Mouse (Mus musculus) cerebellum, adult 2 months (tissue): ENCODE measurements around the gene Gas2l2. TPM values are rescaled to one million over a fixed set of nuclear protein-coding genes. Genes with fewer than 3 reads are reported as not detected.

Experiments
- DNase-seq, 2 experiments: peaks; one replicate each; pipeline ENCODE4 v3.0.0; 2021
- H3K27ac ChIP-seq: fragments of 200-500 bp; 2 replicates; pipeline ENCODE4 v1.5.1; 2012; ENCODE audit warnings: low read length, control low read depth, inconsistent platforms; ENCODE audit not compliant: insufficient read depth
- H3K27me3 ChIP-seq: fragments of 200-500 bp; 2 replicates; pipeline ENCODE4 v1.6.1; 2012; ENCODE audit warnings: inconsistent platforms, mild to moderate bottlenecking, low read length, moderate library complexity; ENCODE audit not compliant: control insufficient read depth, insufficient read depth
- H3K4me1 ChIP-seq: fragments of 200-500 bp; 2 replicates; pipeline ENCODE4 v1.6.1; 2011; ENCODE audit warnings: low read length; ENCODE audit not compliant: control insufficient read depth, insufficient read depth
- H3K4me3 ChIP-seq: fragments of 200-500 bp; replicated peaks from 2 replicates; pipeline ENCODE3; 2011; ENCODE audit warnings: mild to moderate bottlenecking, low read depth, low read length, control low read depth; ENCODE audit not compliant: insufficient read depth
- CTCF ChIP-seq: fragments of 200-500 bp; IDR thresholded peaks from 2 replicates; pipeline ENCODE4 v1.5.1; 2011; ENCODE audit warnings: low read depth, mild to moderate bottlenecking, control low read depth, low read length, moderate library complexity, borderline replicate concordance; ENCODE audit not compliant: insufficient read depth
- POLR2A ChIP-seq: fragments of 200-500 bp; IDR thresholded peaks from 2 replicates; pipeline ENCODE4 v1.6.1; 2011; ENCODE audit warnings: low read length, control low read depth, borderline replicate concordance; ENCODE audit not compliant: insufficient read depth
- WGBS: fragments of 180-500 bp; shearing (Covaris S2); methylation state at CpG from one replicate; pipeline ENCODE4 v1.1.7; 2018; 5-methylcytosine and 5-hydroxymethylcytosine counted together
- polyA plus RNA-seq: library from polyadenylated mRNA; depleted of rRNA; stranded (reverse); fragments of >200 nt; gene quantifications from 2 replicates; pipeline ENCODE4 v1.2.3, GENCODE M21; 2012

The Gas2l2 gene
- polyA plus RNA-seq, 1 experiment = 0.16 TPM

DNA sequence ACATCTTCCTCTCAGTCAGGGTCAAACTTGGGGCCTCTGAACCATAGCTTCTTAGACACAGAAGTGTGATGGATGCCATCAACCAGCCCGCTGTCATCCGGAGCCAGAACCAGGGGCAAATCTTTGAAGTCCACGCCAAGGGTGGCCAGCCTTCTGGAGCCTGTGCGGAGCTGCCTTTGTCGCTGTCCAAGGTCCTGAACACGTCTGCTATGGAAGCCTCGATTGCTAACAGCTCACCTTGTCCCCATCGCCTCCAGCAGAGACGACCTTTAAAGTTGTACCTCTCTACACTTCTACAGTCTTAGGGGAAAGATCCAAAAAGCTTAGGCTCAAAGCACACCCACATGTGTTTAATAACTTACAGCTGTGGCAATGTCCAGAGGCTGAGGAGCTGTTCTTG is 8.0 kb downstream of the Gas2l2 start:
- DNase-seq = no peak
- H3K4me3 ChIP-seq = no peak overlapping the region
- peaks cover 8% of the 10 kb centered on the region for H3K4me1 ChIP-seq
- no peak for TF ChIP-seq CTCF
- TF ChIP-seq POLR2A = no peak
- no peaks in the 10 kb centered on the region for H3K27me3 ChIP-seq
- WGBS = 12% methylated on average over 9 of the region's 9 CpGs
- H3K27ac ChIP-seq = no peak overlapping the region

DNA sequence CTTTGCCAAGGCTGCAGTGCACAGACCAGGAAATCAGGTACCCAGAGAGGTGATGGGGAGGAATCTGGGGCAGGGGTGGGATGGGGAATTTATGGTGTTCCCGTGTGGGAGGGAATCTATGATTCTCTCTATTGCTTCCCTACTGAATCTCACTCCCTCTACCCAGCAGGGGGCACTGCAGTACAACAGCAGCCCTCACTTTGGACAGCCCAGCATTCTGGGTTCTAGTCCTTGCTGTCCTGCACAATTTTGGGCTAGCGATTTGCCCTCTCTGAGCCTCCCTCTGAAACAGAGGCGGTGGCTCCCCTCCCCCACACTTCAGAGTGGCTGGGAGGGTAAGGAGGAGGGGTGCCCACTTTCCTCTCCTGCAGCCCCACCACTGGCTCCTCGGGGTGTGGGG is 8.9 kb downstream of the Gas2l2 start:
- Histone ChIP-seq H3K27me3 (no peaks in the 10 kb centered on the region), H3K27ac (no peak overlapping the region), H3K4me3 (no peak overlapping the region), H3K4me1 (peaks cover 8% of the 10 kb centered on the region)
- TF ChIP-seq POLR2A = no peak
- TF ChIP-seq CTCF = no peak; the same call in 1 of the 2 replicates
- 38% methylated on average over 4 of the region's 4 CpGs for WGBS
- no peak for DNase-seq

DNA sequence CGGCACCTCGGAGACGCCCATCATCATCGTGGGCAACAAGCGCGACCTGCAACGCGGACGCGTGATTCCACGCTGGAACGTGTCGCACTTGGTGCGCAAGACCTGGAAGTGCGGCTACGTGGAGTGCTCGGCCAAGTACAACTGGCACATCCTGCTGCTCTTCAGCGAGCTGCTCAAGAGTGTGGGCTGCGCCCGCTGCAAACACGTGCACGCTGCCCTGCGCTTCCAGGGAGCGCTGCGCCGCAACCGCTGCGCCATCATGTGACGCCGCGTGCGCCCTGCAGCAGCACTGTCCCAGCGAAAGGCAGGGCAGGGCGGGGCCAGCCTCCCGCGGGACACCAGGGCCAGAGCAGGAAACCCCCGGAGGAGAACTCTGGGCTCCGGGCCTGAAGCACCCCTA is 10.7 kb downstream of the Gas2l2 start:
- H3K27ac ChIP-seq = no peak overlapping the region
- TF ChIP-seq POLR2A = no peak
- no peak for TF ChIP-seq CTCF

GRCm38 (mm10) chr11:83417708-83418107 is 11.5 kb downstream of the Gas2l2 start:
- WGBS = 72% methylated on average over 7 of the region's 7 CpGs
- TF ChIP-seq CTCF = no peak
- no peak for TF ChIP-seq POLR2A
- Histone ChIP-seq H3K27me3 (no peaks in the 10 kb centered on the region), H3K27ac (no peak overlapping the region), H3K4me1 (peaks cover 14% of the 10 kb centered on the region), H3K4me3 (no peak overlapping the region)
- DNase-seq = no peak

More for the DNA sequence above, 10.7 kb downstream of the Gas2l2 start:
- H3K4me1 ChIP-seq = peaks cover 12% of the 10 kb centered on the region
- H3K27me3 ChIP-seq = no peaks in the 10 kb centered on the region
- DNase-seq = peak; percentile 53 to 57
- 7% methylated on average over 38 of the region's 38 CpGs for WGBS
- H3K4me3 ChIP-seq = peak overlapping the region; percentile 49

GRCm38 (mm10) chr11:83417080-83417479 is 12.2 kb downstream of the Gas2l2 start:
- 49% methylated on average over 5 of the region's 5 CpGs for WGBS

DNA sequence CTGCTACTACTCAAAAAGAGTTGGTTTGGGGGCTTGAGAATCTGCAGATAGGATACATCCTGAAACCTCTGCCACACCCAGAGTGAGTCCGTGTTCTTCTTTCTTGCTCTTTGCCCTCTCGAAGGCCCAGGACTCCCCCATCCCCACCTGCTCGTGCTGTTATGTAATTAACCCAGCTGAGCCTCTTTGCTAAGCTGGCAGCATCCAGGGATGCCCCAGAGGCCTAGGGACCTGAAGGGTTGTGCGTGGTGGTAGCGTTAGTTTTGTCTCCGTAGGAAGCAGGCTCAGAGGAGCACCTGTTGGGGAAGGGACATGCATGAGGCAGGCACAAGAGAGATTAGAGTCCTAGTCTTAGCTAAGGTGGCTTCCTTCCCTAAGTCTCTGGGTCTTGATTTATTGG is 18.7 kb downstream of the Gas2l2 start:
- peak overlapping the region; percentile 75 for H3K27ac ChIP-seq
- 8% methylated on average over 6 of the region's 6 CpGs for WGBS
- peaks cover 11% of the 10 kb centered on the region for H3K4me1 ChIP-seq
- DNase-seq = peak in 1 of 2 experiments; percentile 50
- TF ChIP-seq CTCF (no peak), POLR2A (no peak)
- peak overlapping the region; percentile 87 for H3K4me3 ChIP-seq
- no peaks in the 10 kb centered on the region for H3K27me3 ChIP-seq

More at GRCm38 (mm10) chr11:83417080-83417479, 12.2 kb downstream of the Gas2l2 start:
- Histone ChIP-seq H3K4me1 (peaks cover 19% of the 10 kb centered on the region), H3K27ac (no peak overlapping the region), H3K4me3 (no peak overlapping the region), H3K27me3 (no peaks in the 10 kb centered on the region)
- TF ChIP-seq CTCF (no peak), POLR2A (no peak)
- DNase-seq = no peak

DNA sequence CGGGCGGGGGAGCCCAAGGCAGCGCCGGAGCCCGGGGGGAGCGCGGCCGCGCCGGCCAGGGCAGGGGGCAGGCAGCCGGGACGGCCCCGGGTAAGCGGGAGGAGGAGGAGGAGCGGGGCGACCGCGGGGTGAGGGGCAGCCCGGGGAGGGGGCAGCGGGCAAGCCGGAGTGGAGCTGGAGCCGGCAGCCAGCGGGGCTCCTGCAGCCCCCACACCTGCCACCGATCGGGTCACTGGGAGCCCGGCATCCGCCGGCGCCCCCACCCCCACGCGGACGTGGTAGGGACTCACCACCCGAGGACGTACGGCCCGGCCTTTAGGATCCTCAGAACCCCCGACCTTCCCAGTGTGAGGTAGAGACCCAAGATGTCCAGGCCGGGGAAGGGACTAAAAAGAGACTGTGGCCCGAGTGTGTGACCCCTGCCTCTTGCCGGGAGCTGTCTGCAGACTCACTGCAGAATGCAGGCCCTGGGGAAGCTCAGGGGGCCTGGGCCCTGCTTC is 19.4 kb downstream of the Gas2l2 start:
- 2% methylated on average over 40 of the region's 40 CpGs for WGBS
- no peaks in the 10 kb centered on the region for H3K27me3 ChIP-seq
- peaks cover 11% of the 10 kb centered on the region for H3K4me1 ChIP-seq
- peak overlapping the region; percentile 87 for H3K4me3 ChIP-seq
- peak; percentile 51 to 69 for DNase-seq
- H3K27ac ChIP-seq = peak overlapping the region; percentile 75
- TF ChIP-seq POLR2A (no peak), CTCF (no peak)

GRCm38 (mm10) chr11:83409087-83409754 is 20.0 kb downstream of the Gas2l2 start, which contains the start of gene Rasl10b:
Rasl10b (plus strand) TSS chr11:83409137.
- Histone ChIP-seq H3K4me3 (peak within 1 kb of the TSS; percentile 87), H3K27me3 (no peaks in the 10 kb centered on the region), H3K4me1 (peaks cover 11% of the 10 kb centered on the region), H3K27ac (peak within 1 kb of the TSS; percentile 75)
- DNase-seq = peak; percentile 71 to 79
- WGBS = 1% methylated on average over 35 of the region's 44 CpGs
- TF ChIP-seq POLR2A (no peak), CTCF (no peak)
